Mouse (Mus musculus) right cerebral cortex, postnatal 4 days (tissue): ENCODE measurements around the gene Gga2.
A peak's percentile ranks its signal among the peaks of the same experiment; 100 is the strongest.

Experiments
- DNase-seq: peaks from one replicate; pipeline ENCODE4 v3.0.0-alpha.2; 2022

The Gga2 gene

DNA sequence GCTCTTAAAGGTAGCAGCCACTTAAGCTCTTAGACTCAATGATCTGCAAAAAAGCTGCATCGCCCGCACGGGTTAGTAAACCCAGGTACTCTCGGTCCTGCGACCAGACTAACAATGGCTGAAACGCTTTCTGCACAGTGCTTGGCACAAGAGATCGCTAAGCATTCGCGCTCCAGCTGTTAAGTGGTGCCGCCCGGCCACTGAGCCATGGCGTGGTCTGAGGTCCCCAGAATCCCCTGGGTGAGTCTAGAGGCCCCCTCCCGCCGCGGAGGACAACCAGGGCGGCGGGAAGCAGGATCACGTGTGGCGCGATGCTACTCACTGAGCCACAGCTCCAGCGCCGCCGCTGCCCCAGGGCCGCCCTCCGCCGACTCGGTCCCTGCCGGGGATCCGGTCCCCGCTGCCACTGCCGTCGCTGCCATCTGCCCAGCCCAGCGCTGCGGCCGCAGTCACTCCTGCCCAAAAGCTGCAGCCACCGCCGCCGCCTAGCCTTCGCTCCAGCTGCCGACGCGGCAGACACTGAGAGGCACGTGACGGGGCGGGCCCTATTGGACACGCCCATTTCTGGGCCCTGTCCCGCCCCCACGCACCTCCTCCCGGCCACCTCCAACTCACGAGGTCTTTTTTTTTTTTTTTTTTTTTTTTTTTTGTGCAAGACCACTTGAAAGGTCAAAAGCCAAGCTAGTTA lies at the start of gene Gga2:
Gga2 (minus strand) TSS at position 556 of the 688 bp plus-strand sequence.
- peak; percentile 81 for DNase-seq

DNA sequence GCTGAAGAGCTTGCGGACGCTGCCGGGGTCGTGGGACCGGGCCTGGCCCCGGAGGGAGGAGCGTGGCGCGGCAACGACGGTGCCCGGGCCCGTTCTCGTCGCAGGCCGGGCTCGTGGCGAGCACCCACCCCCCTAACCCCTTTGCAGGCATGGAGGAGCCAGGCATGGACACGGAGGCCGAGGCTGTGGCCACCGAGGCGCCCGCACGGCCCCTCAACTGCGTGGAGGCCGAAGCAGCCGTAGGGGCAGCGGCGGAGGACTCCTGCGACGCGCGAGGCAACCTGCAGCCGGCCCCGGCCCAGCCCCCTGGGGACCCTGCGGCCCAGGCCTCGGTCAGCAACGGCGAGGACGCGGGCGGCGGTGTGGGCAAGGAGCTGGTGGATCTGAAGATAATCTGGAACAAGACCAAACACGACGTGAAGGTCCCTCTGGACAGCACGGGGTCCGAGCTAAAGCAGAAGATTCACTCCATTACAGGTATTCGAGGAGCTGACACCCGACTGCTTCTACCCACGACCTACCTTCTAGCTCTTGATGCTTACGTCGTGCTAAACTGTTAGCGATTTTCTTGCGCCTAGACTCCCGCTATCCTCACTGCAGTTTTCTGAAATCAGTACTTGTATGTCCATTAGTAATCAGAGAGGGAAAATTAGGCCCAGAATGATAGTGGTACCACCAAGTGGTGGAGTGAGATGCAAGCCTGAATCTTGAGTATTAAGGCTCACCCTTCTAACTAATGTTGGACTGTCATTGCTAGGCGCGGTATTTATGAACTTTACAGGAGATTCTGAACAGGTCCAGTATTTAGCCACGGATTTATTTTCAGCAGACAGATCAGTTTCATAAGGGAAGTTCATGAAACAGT lies 46.7 kb upstream of the Gga2 start:
- DNase-seq: no peak

DNA sequence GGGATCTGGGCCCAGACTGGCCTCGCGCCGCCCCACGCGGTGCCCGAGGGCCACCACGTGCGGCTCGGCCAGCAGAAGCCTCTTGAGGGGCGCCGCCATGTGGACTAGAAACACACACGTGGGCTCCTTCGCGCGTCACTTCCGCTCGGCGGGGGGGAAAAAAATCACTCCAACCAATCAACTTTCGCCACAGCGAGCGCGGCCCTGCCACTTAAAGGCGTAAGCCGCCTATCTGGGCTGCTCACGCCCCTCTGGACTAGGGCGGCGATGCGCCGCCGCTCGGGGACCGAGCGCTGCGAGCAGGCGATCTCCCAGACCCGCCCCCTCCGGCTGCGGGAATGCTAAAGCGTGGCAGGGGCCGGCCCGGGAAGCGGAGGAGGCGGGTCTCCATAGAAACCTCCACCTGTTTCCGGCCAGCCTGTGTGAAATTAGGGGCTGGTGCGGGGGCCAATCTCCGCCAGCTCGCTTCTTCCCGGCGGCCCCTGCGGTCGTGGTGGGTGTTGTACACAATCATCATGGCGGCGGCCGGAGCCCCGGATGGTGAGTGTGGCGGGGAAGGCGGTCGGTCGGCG lies 46.0 kb upstream of the Gga2 start, which contains the start of the genes Ubfd1 and Ears2:
Ubfd1 (plus strand) TSS at position 231 of the 572 bp plus-strand sequence.
Ears2 (minus strand) TSS at position 319 of the 572 bp plus-strand sequence.
- DNase-seq: peak; percentile 92

DNA sequence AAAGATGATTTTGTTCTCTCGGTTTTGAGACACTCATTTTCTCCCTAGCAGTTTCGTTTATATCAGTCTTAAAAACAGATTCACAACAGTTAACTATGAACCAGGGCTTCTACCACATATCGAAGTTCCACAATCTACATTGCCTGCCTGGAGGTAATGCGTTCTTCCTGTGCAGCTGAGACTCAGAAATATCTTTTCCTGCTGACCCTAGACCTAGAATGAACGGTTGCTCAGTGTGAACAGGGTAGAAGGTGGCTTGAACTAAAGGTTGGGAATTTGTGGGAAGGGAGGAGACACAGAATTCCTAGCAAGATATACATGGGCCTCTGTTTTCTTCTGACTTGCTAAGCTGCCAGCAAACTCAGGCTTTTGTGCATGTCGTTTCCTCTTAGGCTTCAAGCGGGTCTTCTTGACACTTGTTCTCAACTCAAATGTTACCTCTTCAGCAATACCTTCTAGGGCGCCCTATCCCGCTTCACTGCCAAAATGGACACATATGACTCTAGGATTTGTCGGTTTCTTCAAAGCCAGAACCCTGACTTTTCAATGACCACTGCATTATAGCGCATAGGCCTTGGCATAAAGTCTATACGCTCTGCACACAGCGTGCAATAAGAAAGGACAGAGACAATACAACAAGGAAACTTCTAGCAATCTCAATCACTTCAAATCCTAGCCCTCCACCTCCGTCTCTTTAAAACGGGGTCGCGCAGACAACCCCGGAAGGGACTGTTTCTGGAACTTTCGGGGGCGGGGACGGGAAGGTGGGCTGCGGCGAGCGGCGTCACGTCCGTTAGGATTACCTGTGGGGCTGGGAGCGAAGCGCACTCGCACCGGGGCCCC lies 45.3 kb upstream of the Gga2 start:
- no peak for DNase-seq

DNA sequence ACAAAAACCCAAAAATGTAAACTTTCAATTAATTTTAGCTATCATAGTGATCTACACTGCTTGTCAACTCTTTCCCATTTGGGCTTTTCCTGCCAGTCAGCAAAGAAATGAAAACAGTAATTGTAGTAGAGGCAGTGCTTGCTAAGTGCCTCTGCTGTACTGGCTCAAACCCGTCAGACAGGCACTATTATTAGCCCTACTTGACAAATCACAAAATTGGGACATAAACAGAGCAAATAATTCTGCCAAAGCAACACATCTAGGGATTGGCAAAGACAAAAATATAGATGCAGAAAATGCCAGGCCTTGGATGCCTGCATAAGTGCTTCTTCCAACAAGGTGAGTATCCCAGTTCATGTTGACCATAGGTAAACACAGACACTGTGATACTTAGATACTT lies 44.6 kb upstream of the Gga2 start:
- no peak for DNase-seq

DNA sequence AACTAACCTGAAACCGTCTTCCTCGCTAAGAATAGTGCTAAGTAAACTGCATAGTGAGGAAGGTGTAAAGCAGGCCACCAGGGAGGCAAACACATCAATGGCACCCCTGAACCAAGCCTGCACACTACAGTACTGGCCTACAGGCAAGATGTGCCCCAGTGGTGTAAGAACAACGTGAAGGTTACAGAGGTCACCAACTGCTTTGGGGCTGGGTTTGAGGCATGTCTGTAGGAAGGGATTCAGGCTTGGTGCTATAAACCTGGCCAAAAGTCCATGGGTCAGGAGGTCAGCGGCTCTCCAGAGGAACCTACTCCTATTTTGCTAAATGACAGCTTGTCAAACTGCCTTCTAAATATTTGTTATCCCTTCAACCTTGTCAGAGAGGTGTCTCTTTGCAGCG lies 35.6 kb upstream of the Gga2 start:
- DNase-seq: no peak

DNA sequence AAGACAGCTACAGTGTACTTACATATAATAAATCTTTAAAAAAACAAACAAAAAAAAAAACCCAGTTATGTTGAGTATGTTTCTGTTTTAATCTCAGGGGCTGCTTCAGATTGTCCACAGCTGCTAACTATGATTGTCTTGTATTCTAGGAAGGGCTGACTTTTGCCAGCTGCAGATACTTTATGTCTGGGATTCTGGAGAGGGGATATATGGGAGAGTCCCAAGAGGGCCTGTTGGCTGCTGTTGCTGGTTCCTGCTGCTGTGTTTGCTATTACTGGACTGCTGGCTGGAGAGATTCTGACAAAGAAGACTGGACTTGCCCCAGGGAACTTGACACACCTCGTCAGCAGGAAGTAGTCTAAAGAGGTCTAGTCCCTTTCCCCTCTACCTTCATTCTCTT lies 29.8 kb upstream of the Gga2 start:
- no peak for DNase-seq

DNA sequence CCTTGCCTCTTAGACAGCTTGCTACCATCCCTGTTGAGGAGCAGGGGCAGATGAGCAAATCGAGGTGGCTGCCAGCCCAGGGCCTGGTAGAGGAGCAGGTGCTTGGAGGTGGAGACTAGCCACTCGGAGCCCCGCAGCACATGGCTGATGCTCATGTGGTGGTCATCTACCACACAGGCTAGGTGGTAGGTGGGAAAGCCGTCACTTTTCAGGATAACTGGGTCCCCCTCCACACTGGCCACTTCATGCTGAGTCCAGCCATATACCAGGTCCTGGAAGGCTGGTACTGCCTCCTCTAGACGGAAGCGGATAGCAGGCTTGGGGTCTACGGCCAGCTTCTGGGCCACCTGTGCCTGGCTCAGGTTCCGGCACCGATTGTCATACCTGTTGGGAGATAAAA lies 27.2 kb upstream of the Gga2 start:
- DNase-seq: no peak

DNA sequence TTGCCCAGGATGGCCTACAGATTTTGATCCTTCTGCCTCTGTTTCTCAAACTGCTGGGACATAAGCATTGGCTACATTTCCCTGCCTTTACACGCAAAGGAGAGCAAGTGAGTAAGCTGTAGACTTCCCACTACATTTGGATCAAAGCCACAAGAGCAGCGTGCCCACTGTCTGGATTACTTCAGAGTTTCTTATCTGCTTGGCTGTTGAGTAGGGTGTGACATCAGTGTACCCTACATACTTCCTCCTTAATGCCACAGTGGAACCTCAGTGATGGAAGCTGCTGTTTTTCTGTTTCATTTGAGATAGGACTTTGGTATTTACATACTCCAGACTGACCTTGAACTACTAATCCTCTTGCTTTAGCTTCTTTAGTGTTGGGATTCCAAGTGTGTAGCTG lies 25.8 kb upstream of the Gga2 start:
- no peak for DNase-seq

DNA sequence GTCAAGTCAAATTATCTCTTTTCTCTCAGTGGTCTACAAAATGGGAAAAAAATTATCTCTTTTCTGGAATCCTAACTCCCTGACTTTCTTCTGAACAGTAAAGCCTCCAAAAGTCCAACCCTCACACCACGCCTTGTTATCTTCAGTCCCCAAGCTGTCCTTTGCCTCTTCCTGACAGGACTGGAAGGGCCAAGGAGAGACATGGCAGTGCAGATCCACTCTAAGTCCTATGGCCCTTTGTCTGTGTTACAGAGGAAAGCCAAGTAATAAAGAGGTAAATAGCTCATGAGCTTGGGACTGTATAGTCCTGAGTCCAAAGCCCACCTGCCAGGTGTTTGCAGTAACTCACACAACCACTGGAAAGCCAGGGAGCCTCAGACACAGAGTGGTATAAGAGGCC lies 24.7 kb upstream of the Gga2 start:
- DNase-seq: no peak

DNA sequence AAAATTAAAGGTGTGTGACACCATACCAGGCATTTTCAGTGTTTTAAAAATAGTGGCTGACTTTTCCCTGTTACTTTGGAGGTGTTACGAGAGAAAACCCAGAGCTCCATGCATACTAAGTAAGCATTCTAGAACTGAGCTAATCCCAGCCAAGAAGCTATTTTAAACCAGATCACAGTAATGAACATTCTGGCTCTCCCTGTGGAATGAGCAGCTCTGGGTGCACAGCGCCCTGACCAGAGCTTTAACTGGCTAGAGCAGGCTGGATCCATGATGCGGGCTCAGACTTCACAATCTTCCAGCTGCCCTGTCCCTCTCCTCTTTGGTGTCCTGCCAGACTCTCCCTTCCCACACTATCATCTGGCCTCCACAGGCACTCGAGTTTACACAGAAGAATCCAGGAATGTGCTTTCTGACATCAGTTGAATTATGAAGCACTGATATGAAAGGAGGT lies 24.2 kb upstream of the Gga2 start:
- no peak for DNase-seq

DNA sequence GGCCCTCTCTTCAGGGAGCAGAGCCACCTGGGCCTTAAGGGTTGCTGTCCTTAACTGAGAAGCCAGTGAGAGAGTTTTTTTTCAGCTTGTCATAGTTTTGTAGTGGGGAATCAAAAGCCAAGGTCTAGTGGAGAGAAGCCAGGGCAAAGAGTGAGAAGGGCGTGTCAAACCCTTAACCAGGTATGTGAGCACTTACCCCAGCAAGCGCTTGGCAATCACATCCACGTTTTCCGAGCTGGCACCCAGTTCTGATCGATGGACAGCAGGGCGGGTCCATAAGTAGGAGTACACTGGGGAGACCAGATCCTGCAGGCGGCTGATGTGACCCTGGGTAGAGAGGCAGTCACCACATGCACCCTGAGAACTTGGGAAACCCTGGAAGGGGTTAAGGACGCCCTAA lies 23.1 kb upstream of the Gga2 start:
- no peak for DNase-seq

DNA sequence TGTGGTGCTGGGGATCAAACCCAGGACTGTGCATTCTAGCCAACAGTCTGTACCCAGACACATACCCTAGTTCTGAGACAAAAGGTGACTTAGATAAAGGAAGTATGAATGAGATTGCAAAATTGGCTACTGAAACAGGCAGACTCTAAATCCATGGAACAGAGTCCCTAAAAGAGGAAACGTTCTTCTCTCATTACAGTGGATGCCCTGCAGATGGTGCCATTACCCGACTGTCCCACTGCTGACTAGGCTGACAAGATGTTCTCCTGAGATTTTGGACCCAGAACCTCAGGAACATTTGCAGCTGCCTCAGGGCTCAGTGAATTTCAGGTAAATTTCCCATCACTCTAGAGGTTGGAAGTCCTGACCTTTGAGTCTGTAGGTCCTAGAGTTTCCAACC lies 13.3 kb upstream of the Gga2 start:
- no peak for DNase-seq

DNA sequence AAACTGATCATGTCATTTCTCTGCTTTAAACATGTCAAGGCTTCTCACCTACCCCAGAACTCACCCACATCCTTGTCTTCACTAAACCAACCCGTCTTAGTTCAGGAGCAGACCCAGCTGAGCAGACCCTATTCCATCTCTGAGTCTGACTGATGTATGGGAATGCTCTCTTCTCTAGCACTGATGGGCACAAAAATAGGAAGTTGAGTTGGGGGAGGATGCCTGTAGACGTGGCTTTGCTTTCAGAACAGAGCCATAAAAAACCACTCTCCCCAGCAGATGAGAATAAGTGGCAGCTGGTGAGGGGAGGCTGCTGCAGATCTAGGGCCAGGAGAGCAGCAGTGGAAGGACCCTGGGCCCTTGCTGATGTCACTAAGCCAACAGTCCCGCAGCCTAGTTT lies 12.3 kb upstream of the Gga2 start:
- no peak for DNase-seq

DNA sequence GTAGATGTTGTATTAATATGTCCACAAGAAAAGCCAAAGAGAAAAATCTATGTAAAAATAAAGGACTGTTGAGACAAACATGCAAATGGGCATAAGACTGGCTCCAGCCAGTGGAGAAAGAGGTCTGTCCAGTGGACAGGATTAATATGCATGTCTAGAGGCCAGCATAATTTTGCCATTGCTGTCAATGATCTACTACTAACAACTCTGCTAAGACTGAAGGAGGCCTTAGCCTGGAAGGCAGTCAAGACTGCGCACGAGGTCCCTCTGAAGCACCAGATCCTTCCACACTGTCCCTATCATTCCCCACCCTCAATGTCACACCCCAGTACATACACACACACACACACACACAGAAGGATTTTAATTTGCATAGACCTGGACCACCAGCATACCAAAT lies 1.1 kb upstream of the Gga2 start:
- DNase-seq: no peak

DNA sequence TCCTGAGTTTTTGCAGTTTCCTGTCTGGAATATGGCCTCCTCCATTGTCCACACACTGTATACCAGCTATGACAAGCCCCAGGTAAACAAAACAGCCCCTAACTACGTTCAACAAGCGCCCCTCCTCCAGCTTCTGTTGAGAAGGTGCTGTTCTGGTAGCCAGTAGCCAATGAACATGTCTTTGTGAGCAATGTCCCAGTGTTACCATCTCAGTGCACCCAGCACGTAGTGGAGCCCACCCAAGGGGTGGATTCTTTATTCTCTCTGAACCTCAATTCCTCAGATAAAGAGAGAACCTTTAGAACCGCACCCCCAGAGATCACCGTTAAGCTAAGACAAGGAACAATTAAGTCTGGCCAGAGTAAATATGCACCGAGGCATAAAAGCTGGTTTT lies 752 bp downstream of the Gga2 start:
- DNase-seq: peak; percentile 17

DNA sequence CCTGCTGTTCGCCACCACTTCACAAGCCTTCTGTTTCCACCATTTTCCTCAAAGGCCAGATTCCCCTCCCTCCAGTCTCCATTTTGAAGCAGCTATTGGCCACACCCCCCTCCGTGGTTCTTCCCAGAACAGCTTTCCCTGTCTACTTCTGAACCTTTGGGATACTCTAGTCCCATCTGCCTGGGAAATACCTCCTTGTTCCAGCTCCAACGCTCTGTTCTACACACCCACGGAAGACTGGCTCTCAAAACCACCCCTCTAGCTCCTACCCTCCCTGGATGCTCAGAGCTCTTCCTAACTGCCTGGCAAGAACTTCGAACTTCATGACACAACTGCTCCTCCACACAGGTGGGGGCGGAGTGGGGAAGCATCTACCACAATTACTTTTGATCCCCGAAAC lies 2.0 kb downstream of the Gga2 start:
- no peak for DNase-seq

DNA sequence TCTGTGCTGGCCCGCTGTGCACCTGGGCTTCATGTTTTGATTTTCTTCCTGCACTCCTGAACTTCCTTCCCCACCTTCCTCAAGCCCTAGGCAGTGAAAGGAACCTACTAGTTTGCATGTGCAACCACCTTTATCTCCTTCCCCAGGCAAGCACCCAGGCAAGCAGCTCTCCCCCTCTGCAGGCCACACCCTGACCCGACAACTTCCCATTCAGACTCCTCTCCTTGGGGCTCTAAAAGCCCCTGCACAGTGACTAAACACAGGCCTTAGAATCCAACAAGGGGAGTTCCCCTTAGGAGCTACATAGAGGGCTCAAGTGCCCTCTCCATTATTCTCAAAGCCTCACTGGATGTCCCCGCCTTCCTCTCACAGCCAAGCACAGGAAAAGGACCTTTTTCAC lies 2.8 kb downstream of the Gga2 start:
- DNase-seq: no peak

DNA sequence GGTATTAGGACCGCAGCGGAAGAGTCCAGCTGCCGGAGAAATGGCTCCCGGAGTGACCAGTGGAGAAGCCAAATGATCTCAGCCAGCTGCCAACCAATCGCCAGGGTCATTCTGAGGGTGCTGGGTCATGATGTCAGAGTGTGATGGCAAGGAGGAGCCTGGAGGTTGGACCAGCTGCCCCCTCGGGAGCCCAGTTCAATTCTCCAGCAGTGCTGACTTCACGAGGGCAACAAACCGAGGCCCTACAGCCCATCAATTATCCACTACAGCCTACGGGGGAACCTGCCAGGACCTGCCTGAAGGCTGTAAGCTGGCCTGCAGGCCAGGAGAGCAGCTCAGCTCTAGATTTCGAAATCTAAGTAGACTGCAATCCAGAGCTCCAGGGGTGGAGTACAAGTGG lies 5.3 kb downstream of the Gga2 start:
- no peak for DNase-seq

DNA sequence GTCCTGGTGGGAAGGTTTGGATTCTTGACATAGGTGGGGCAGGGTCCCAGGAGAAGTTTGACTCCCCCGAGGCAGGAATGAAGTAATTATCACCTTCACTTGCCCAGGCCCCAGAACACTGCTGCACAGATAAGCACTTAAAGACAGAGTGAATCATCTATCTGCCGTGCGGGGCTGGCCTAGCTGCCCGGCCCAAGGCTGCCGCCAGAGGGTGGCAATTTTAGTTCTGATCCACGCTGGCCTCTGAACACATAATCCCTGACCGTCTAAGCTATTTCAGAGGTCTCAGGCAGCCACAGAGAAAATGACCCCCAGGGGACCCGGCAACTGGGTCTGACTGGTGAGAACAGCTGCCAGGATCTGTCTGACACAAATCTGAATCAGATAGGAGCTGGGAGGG lies 5.9 kb downstream of the Gga2 start:
- no peak for DNase-seq

DNA sequence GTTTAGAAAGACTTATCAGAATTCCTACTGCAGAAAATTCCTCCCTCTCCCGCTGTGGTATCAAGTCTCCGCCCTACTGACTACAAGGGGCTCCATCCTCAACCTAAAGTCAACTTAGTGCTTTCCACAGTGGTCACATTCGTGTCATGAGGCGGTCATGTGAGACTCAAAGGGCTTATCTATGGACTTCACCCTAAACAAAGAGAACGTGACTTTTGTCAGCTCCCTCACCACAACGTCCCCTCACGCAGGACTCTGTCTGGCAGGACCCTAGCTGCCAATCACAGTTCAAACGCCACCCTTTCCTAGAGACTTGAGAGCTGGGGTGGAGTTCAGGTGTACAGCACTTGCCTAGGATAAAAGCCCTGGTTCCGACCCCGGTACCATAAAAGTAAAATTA lies 8.1 kb downstream of the Gga2 start:
- DNase-seq: no peak

DNA sequence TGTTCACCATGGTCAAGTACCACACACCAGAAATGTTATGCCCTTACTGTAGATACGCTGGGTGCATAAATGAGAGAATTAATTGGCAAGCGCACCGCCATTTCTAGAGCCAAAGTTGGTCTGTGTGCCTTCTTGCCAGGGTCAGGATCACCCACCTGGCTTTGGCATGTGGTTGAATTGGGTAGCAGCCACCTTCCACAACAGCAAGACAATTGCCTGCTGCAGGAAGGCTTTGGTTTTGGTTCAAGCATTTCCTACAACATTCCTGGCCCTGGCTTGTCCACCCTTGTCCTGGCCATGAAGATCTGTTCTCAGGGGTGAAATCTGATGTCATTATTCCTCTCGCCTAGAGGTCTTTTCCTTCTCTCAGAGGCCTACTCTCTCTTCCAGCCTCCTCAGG lies 8.7 kb downstream of the Gga2 start:
- DNase-seq: no peak

DNA sequence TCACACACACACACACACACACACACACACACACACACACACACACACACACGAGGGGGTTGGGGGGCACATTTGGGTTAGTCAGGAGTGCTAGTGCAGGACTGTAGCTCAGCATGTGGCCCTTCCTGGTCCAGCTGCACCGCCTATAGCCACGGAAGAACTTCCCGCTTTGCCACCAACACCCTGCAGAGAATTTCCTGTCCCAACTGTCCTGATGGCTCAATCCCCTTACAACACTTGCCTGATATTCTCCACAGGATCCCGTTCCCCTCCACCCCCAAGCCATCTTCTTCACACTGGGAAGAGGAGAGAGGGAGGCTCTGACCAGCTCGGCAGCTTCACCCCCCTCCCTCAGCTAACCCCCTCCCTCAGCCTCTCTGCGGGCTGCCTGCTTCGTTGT lies 20.6 kb downstream of the Gga2 start:
- no peak for DNase-seq
